Mouse (Mus musculus) midbrain, embryonic 11.5 days (tissue): ENCODE measurements around the gene Cdon. TPM values are rescaled to one million over a fixed set of nuclear protein-coding genes. Genes with fewer than 3 reads are reported as not detected.

Source experiments
- ATAC-seq: fragments of 200-750 bp; cut with Nextera tagmentation; 2 replicates; pipeline ENCODE4 v1.8.0; 2017; ENCODE audit warnings: moderate TSS enrichment, moderate library complexity; ENCODE audit not compliant: low FRiP score
- DNase-seq: peaks from one replicate; pipeline ENCODE4 v3.0.0; 2015; ENCODE audit warnings: low spot score; ENCODE audit errors: missing footprints
- H3K27ac ChIP-seq: fragments of 300-500 bp; sonication (generic); 2 replicates; pipeline ENCODE4 v1.5.1; 2014; ENCODE audit warnings: low read depth, low read length
- H3K27me3 ChIP-seq: fragments of 300-500 bp; sonication (generic); 2 replicates; pipeline ENCODE4 v1.6.1; 2014; ENCODE audit warnings: mild to moderate bottlenecking, low read length, moderate library complexity, mixed read lengths; ENCODE audit not compliant: control insufficient read depth, insufficient read depth
- H3K36me3 ChIP-seq: fragments of 300-500 bp; sonication (generic); 2 replicates; pipeline ENCODE4 v1.6.1; 2014; ENCODE audit warnings: mild to moderate bottlenecking, low read length, moderate library complexity, mixed read lengths; ENCODE audit not compliant: control insufficient read depth, insufficient read depth
- H3K4me1 ChIP-seq: fragments of 300-500 bp; sonication (generic); 2 replicates; pipeline ENCODE4 v1.6.1; 2014; ENCODE audit warnings: low read length; ENCODE audit not compliant: control insufficient read depth, insufficient read depth
- H3K4me2 ChIP-seq: fragments of 300-500 bp; sonication (generic); 2 replicates; pipeline ENCODE4 v1.6.1; 2014; ENCODE audit warnings: mild to moderate bottlenecking, moderate library complexity
- H3K4me3 ChIP-seq: fragments of 300-500 bp; sonication (generic); 2 replicates; pipeline ENCODE4 v1.5.1; 2014; ENCODE audit warnings: low read depth, low read length
- H3K9ac ChIP-seq: fragments of 300-500 bp; sonication (generic); 2 replicates; pipeline ENCODE4 v1.6.1; 2014; ENCODE audit warnings: low read length
- H3K9me3 ChIP-seq: fragments of 300-500 bp; sonication (generic); 2 replicates; pipeline ENCODE4 v1.6.1; 2016; ENCODE audit warnings: low read length; ENCODE audit not compliant: control insufficient read depth
- WGBS: fragments of 180-500 bp; shearing (Covaris S2); extraction: QIAGEN DNeasy Blood & Tissue Kit; methylation state at CpG from one replicate; pipeline ENCODE4 v1.1.7; 2014; 5-methylcytosine and 5-hydroxymethylcytosine counted together
- polyA plus RNA-seq: library from polyadenylated mRNA; unstranded; fragments of >200 nt; fragmentation: Nextera tagmentation; extraction: Ambion mirVana; gene quantifications from 2 replicates; pipeline ENCODE4 v1.2.1, GENCODE M21; 2014

The Cdon gene
- polyA plus RNA-seq, 1 experiment from 2014 or later = 10.1 TPM

DNA sequence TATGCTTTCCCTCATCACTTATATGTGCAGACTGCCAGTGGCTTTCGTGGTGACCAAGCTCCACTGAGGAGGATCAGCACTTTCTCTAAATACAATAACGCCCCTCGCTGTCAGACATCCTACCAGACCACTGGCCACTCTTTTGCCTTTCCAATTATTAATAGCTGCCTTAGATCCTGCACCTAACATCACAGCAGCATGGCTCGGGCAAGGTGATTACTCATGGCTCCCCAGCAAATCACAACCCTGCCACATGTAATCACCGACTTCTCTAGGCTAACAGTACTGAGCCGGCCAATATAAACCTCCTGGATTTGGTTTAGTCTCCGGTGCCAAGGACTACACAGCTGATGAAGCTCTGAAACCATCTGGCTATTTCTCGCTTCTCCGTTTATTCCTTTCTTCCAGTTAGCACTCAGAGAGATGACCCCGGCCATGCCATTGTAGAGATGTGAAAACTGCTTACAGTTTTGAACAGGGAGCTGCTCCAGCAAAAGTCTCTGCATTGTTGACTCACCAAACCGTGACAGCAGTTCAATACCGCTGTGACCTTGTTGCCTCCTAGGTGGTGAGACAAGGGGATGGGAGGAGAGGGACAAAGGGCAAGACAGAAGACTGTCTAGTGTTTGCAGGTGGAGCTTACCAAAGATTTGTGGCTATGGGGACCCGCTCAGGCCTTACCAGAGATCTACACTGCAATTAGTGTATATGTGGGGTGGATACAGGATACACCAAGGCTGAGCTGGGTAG, 118.2 kb downstream of the Cdon start:
- ATAC-seq (no peak), DNase-seq (no peak)
- H3K4me1 ChIP-seq = no peaks in the 10 kb centered on the region
- no peak overlapping the region for H3K4me2 ChIP-seq
- no peak overlapping the region for H3K27ac ChIP-seq
- no peaks in the 10 kb centered on the region for H3K27me3 ChIP-seq
- H3K36me3 ChIP-seq = no peaks in the 10 kb centered on the region
- H3K9me3 ChIP-seq = no peaks in the 10 kb centered on the region
- 78% methylated on average over 13 of the region's 13 CpGs for WGBS
- no peak overlapping the region for H3K4me3 ChIP-seq
- no peak overlapping the region for H3K9ac ChIP-seq

DNA sequence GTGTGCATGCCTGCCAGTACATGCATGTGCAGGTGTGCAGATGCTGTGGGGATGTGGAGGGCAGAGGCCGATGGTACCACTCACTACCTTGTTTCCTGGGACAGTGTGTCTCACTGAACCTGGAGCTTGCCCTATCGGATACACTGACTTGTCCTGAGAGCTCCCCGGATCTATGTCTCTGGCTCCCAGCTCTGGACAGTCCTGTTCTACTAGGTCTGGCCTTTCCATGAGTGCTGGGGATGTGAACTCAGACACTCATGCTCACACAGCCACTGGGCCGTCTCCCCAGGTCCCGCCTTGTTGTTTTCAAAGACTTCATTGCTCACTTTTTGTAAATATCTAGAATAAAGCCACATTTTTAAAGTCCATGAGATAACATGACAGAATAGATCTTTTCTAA, 120.1 kb downstream of the Cdon start:
- H3K4me1 ChIP-seq = no peaks in the 10 kb centered on the region
- H3K4me3 ChIP-seq = no peak overlapping the region
- no peaks in the 10 kb centered on the region for H3K27me3 ChIP-seq
- no peak for DNase-seq
- H3K9ac ChIP-seq = no peak overlapping the region
- H3K27ac ChIP-seq = no peak overlapping the region
- H3K9me3 ChIP-seq = no peaks in the 10 kb centered on the region
- WGBS = 85% methylated on average over 5 of the region's 5 CpGs
- H3K4me2 ChIP-seq = no peak overlapping the region
- no peak for ATAC-seq
- H3K36me3 ChIP-seq = no peaks in the 10 kb centered on the region

- DNase-seq (peak; percentile 98), ATAC-seq (peak; percentile 82)
- Histone ChIP-seq H3K4me2 (no peak overlapping the region), H3K27ac (no peak overlapping the region), H3K4me3 (no peak overlapping the region), H3K36me3 (no peaks in the 10 kb centered on the region), H3K27me3 (no peaks in the 10 kb centered on the region), H3K9ac (no peak overlapping the region), H3K4me1 (no peaks in the 10 kb centered on the region), H3K9me3 (no peaks in the 10 kb centered on the region)
- 6% methylated on average over 6 of the region's 6 CpGs for WGBS
Observed at GRCm38 (mm10) chr9:35541488-35541887, 120.6 kb downstream of the Cdon start.

- no peaks in the 10 kb centered on the region for H3K9me3 ChIP-seq
- H3K36me3 ChIP-seq = no peaks in the 10 kb centered on the region
- H3K4me3 ChIP-seq = no peak overlapping the region
- WGBS = 69% methylated on average over 6 of the region's 6 CpGs
- no peak overlapping the region for H3K27ac ChIP-seq
- H3K9ac ChIP-seq = no peak overlapping the region
- DNase-seq = no peak
- ATAC-seq = no peak
- no peaks in the 10 kb centered on the region for H3K27me3 ChIP-seq
- no peaks in the 10 kb centered on the region for H3K4me1 ChIP-seq
- H3K4me2 ChIP-seq = no peak overlapping the region
Observed at GRCm38 (mm10) chr9:35541941-35542340, 121.0 kb downstream of the Cdon start.

DNA sequence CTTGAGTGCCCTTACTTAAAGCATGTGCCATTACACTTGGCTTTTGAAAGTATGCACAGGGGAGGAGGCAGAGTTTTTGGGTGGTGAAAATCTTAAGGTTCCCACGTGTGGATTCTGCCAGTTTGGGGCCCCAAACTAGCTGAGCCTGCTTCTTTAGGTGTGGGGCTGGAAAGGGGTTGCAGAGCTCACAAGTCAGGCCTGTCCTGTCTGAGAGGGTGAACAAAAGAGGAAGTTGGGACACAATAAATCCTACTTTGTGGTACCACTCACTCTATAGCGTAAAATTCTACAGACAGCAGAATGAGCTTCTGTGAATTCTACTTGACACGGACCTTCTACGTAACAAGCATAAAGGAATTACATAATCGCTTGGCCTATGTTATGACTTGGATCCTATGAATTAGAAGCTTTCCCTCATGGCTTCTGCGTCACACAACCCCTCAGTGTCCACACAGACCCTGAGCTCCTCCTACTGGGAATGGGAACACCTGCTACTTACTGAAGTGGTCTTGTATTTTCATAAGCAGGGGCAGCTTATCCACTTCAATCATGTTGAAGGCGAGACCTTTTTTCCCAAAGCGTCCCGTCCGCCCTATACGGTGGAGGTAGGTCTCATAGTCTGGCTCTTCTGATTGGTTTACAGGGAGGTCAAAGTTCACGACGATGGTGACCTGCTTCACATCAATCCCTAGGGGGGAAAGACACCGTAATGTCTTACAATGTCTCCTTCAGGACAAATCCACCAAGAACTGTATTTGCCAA, 122.4 kb downstream of the Cdon start:
- no peaks in the 10 kb centered on the region for H3K4me1 ChIP-seq
- H3K9ac ChIP-seq = no peak overlapping the region
- H3K27me3 ChIP-seq = no peaks in the 10 kb centered on the region
- DNase-seq = no peak
- WGBS = 80% methylated on average over 14 of the region's 14 CpGs
- no peak overlapping the region for H3K4me3 ChIP-seq
- peak; percentile 23; the same call in 1 of the 2 replicates for ATAC-seq
- H3K36me3 ChIP-seq = no peaks in the 10 kb centered on the region
- H3K4me2 ChIP-seq = no peak overlapping the region
- no peaks in the 10 kb centered on the region for H3K9me3 ChIP-seq
- no peak overlapping the region for H3K27ac ChIP-seq

- Histone ChIP-seq H3K9ac (no peak overlapping the region), H3K4me2 (no peak overlapping the region), H3K36me3 (no peaks in the 10 kb centered on the region), H3K4me1 (no peaks in the 10 kb centered on the region), H3K4me3 (no peak overlapping the region), H3K27me3 (no peaks in the 10 kb centered on the region), H3K27ac (no peak overlapping the region), H3K9me3 (no peaks in the 10 kb centered on the region)
- 86% methylated on average over 2 of the region's 2 CpGs for WGBS
- ATAC-seq = no peak
- no peak for DNase-seq
Observed at GRCm38 (mm10) chr9:35544666-35545065, 123.7 kb downstream of the Cdon start.

DNA sequence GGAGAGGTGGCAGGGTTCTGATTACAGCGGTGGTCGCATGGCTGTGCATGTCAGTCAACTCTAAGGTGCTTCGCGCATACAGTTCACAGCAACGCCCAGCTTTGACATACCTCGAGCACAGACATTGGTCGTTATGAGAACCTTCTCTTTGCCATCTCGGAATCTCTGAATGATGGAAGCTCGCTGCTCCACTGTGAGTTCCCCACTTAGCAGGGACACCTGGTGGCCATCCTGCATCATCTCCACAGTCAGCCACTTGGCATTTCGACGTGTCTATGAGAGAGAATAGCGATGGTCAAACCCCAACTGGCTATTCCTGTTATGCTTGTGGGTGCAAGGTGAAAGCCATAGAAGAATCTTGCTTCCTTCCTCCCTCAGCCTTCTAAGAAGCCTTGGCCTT, 124.8 kb downstream of the Cdon start:
- no peaks in the 10 kb centered on the region for H3K9me3 ChIP-seq
- DNase-seq (no peak), ATAC-seq (no peak)
- H3K36me3 ChIP-seq = no peaks in the 10 kb centered on the region
- H3K4me2 ChIP-seq = no peak overlapping the region
- no peaks in the 10 kb centered on the region for H3K27me3 ChIP-seq
- no peak overlapping the region for H3K27ac ChIP-seq
- WGBS = 73% methylated on average over 12 of the region's 12 CpGs
- H3K9ac ChIP-seq = no peak overlapping the region
- no peak overlapping the region for H3K4me3 ChIP-seq
- H3K4me1 ChIP-seq = no peaks in the 10 kb centered on the region

GRCm38 (mm10) chr9:35546745-35547144, 125.8 kb downstream of the Cdon start:
- Histone ChIP-seq H3K27ac (no peak overlapping the region), H3K4me2 (no peak overlapping the region), H3K27me3 (no peaks in the 10 kb centered on the region), H3K36me3 (no peaks in the 10 kb centered on the region), H3K9ac (no peak overlapping the region), H3K4me3 (no peak overlapping the region), H3K4me1 (no peaks in the 10 kb centered on the region), H3K9me3 (no peaks in the 10 kb centered on the region)
- no peak for DNase-seq
- 87% methylated on average over 9 of the region's 9 CpGs for WGBS
- ATAC-seq = no peak

GRCm38 (mm10) chr9:35548455-35548854, 127.5 kb downstream of the Cdon start:
- WGBS = 88% methylated on average over 9 of the region's 9 CpGs
- no peak overlapping the region for H3K27ac ChIP-seq

More at GRCm38 (mm10) chr9:35548455-35548854, 127.5 kb downstream of the Cdon start:
- Histone ChIP-seq H3K4me2 (no peak overlapping the region), H3K4me1 (no peaks in the 10 kb centered on the region), H3K36me3 (no peaks in the 10 kb centered on the region), H3K9me3 (no peaks in the 10 kb centered on the region), H3K9ac (no peak overlapping the region), H3K27me3 (no peaks in the 10 kb centered on the region), H3K4me3 (no peak overlapping the region)
- DNase-seq (no peak), ATAC-seq (no peak)
